Mouse (Mus musculus): ENCODE results near the gene Ddx27. TPM values are rescaled to one million over a fixed set of nuclear protein-coding genes. Genes with fewer than 3 reads are reported as not detected.

Ddx27 gene
- polyA plus RNA-seq, 1 experiment from 2014 or later, result 21.8 TPM

GRCm38 (mm10) chr2:167048698-167049358 is 33.8 kb downstream of the Ddx27 start:
- no peak for DNase-seq (ENCODE audit: low spot score)
- no peaks in the 10 kb centered on the region for H3K9me3 ChIP-seq (ENCODE audit: control insufficient read depth, low read length)
- TF ChIP-seq CTCF (IDR thresholded peaks at IDR 0.05; ENCODE audit: low read depth) (no peak), EP300 (optimal IDR thresholded peaks at IDR 0.05) (no peak)
- 56% methylated on average over 8 of the region's 8 CpGs for WGBS
- H3K27ac ChIP-seq (replicated peaks), result peak overlapping the region; percentile 25; the same call in 1 of the 2 replicates
- no peak overlapping the region for H3K4me2 ChIP-seq (replicated peaks; ENCODE audit: low read depth)
- ATAC-seq (ENCODE audit: low FRiP score, low TSS enrichment), result no peak
- no peak overlapping the region for H3K4me3 ChIP-seq (ENCODE audit: low read depth, low read length)
- 0 out of 2 replicates have a peak overlapping the region, but pooled peaks have one; percentile 4 for H3K9ac ChIP-seq (ENCODE audit: low read length)
- no peaks in the 10 kb centered on the region for H3K4me1 ChIP-seq (replicated peaks; ENCODE audit: control insufficient read depth, insufficient read depth)
- peaks cover 17% of the 10 kb centered on the region for H3K36me3 ChIP-seq (ENCODE audit: control insufficient read depth, insufficient read depth, low read length)
- H3K27me3 ChIP-seq (ENCODE audit: control insufficient read depth, insufficient read depth, low read length), result no peaks in the 10 kb centered on the region

- H3K27me3 ChIP-seq (ENCODE audit: control insufficient read depth, insufficient read depth, low read length), result no peaks in the 10 kb centered on the region
- H3K4me1 ChIP-seq (replicated peaks; ENCODE audit: control insufficient read depth, insufficient read depth), result no peaks in the 10 kb centered on the region
- H3K27ac ChIP-seq (replicated peaks), result no peak overlapping the region; the same call in 1 of the 2 replicates
- no peak overlapping the region for H3K9ac ChIP-seq (ENCODE audit: low read length)
- ATAC-seq (ENCODE audit: low FRiP score, low TSS enrichment) (no peak), DNase-seq (ENCODE audit: low spot score) (no peak)
- H3K4me2 ChIP-seq (replicated peaks; ENCODE audit: low read depth), result no peak overlapping the region
- WGBS, result 50% methylated on average over 9 of the region's 9 CpGs
- H3K9me3 ChIP-seq (ENCODE audit: control insufficient read depth, low read length), result no peaks in the 10 kb centered on the region
- no peak for TF ChIP-seq CTCF (IDR thresholded peaks at IDR 0.05; ENCODE audit: low read depth)
- H3K36me3 ChIP-seq (ENCODE audit: control insufficient read depth, insufficient read depth, low read length), result peaks cover 23% of the 10 kb centered on the region
- H3K4me3 ChIP-seq (ENCODE audit: low read depth, low read length), result no peak overlapping the region
These were observed 38.3 kb downstream of the Ddx27 start for GRCm38 (mm10) chr2:167053127-167053844.

GRCm38 (mm10) chr2:167055386-167055785 is 40.4 kb downstream of the Ddx27 start:
- Histone ChIP-seq H3K9me3 (ENCODE audit: control insufficient read depth, low read length) (no peaks in the 10 kb centered on the region), H3K27ac (replicated peaks) (no peak overlapping the region; the same call in 1 of the 2 replicates), H3K9ac (ENCODE audit: low read length) (no peak overlapping the region), H3K4me2 (replicated peaks; ENCODE audit: low read depth) (no peak overlapping the region), H3K36me3 (ENCODE audit: control insufficient read depth, insufficient read depth, low read length) (peaks cover 23% of the 10 kb centered on the region), H3K4me1 (replicated peaks; ENCODE audit: control insufficient read depth, insufficient read depth) (no peaks in the 10 kb centered on the region), H3K27me3 (ENCODE audit: control insufficient read depth, insufficient read depth, low read length) (no peaks in the 10 kb centered on the region), H3K4me3 (ENCODE audit: low read depth, low read length) (no peak overlapping the region)
- WGBS, result 69% methylated on average over 15 of the region's 15 CpGs
- DNase-seq (ENCODE audit: low spot score) (no peak), ATAC-seq (ENCODE audit: low FRiP score, low TSS enrichment) (no peak)
- TF ChIP-seq CTCF (IDR thresholded peaks at IDR 0.05; ENCODE audit: low read depth), result no peak
- no peak for TF ChIP-seq EP300 (optimal IDR thresholded peaks at IDR 0.05)

GRCm38 (mm10) chr2:167056210-167056941 is 41.4 kb downstream of the Ddx27 start:
- H3K4me3 ChIP-seq (ENCODE audit: low read depth, low read length), result no peak overlapping the region
- DNase-seq (ENCODE audit: low spot score) (no peak), ATAC-seq (ENCODE audit: low FRiP score, low TSS enrichment) (no peak)
- H3K4me2 ChIP-seq (replicated peaks; ENCODE audit: low read depth), result no peak overlapping the region
- no peaks in the 10 kb centered on the region for H3K9me3 ChIP-seq (ENCODE audit: control insufficient read depth, low read length)
- no peak overlapping the region for H3K27ac ChIP-seq (replicated peaks)
- TF ChIP-seq EP300 (optimal IDR thresholded peaks at IDR 0.05) (no peak), CTCF (IDR thresholded peaks at IDR 0.05; ENCODE audit: low read depth) (no peak)
- H3K36me3 ChIP-seq (ENCODE audit: control insufficient read depth, insufficient read depth, low read length), result peaks cover 23% of the 10 kb centered on the region
- WGBS, result 95% methylated on average over 15 of the region's 15 CpGs
- 0 out of 2 replicates have a peak, but pooled peaks cover 2% of the 10 kb centered on the region for H3K4me1 ChIP-seq (replicated peaks; ENCODE audit: control insufficient read depth, insufficient read depth)
- H3K27me3 ChIP-seq (ENCODE audit: control insufficient read depth, insufficient read depth, low read length), result no peaks in the 10 kb centered on the region
- no peak overlapping the region for H3K9ac ChIP-seq (ENCODE audit: low read length)

GRCm38 (mm10) chr2:167056942-167057323 is 41.9 kb downstream of the Ddx27 start:
- Histone ChIP-seq H3K36me3 (ENCODE audit: control insufficient read depth, insufficient read depth, low read length) (peaks cover 23% of the 10 kb centered on the region), H3K27me3 (ENCODE audit: control insufficient read depth, insufficient read depth, low read length) (no peaks in the 10 kb centered on the region), H3K4me2 (replicated peaks; ENCODE audit: low read depth) (no peak overlapping the region), H3K9me3 (ENCODE audit: control insufficient read depth, low read length) (no peaks in the 10 kb centered on the region), H3K9ac (ENCODE audit: low read length) (no peak overlapping the region), H3K4me3 (ENCODE audit: low read depth, low read length) (no peak overlapping the region), H3K27ac (replicated peaks) (no peak overlapping the region), H3K4me1 (replicated peaks; ENCODE audit: control insufficient read depth, insufficient read depth) (0 out of 2 replicates have a peak, but pooled peaks cover 6% of the 10 kb centered on the region)
- no peak for ATAC-seq (ENCODE audit: low FRiP score, low TSS enrichment)
- TF ChIP-seq CTCF (IDR thresholded peaks at IDR 0.05; ENCODE audit: low read depth) (no peak), EP300 (optimal IDR thresholded peaks at IDR 0.05) (no peak)
- WGBS, result 83% methylated on average over 5 of the region's 5 CpGs
- no peak for DNase-seq (ENCODE audit: low spot score)

All from stomach, postnatal 0 days (tissue).